Mouse (Mus musculus): ENCODE data around the gene Utp11. TPM values are rescaled to one million over a fixed set of nuclear protein-coding genes. Genes with fewer than 3 reads are reported as not detected.

Utp11 gene
- total and polyA plus RNA-seq, 2 experiments = 5.5 to 11.6 TPM

GRCm38 (mm10) chr4:124682270-124682669 lies 11.1 kb downstream of the Utp11 start:
- no peak overlapping the region for H3K27ac ChIP-seq (replicated peaks; ENCODE audit: insufficient read depth, low read depth, low read length)
- H3K36me3 ChIP-seq (ENCODE audit: control insufficient read depth, insufficient read depth, low read length) = peaks cover 64% of the 10 kb centered on the region
- no peaks in the 10 kb centered on the region for H3K4me1 ChIP-seq (ENCODE audit: control insufficient read depth, insufficient read depth, low read length)
- H3K9ac ChIP-seq (ENCODE audit: low read depth, low read length) = no peak overlapping the region
- H3K27me3 ChIP-seq (ENCODE audit: control insufficient read depth, insufficient read depth, low read length) = no peaks in the 10 kb centered on the region
- no peak overlapping the region for H3K4me3 ChIP-seq (ENCODE audit: insufficient read depth, low read depth, low read length)
- DNase-seq (ENCODE audit: extremely low read depth, low read depth, low spot score) = peak; percentile 18
- TF ChIP-seq CTCF (IDR thresholded peaks at IDR 0.05; ENCODE audit: low read depth, low read length) = no peak
- no peak for TF ChIP-seq POLR2A (IDR thresholded peaks at IDR 0.05; ENCODE audit: extremely low read depth, insufficient read depth, low read length)
- 64% methylated on average over 7 of the region's 7 CpGs for WGBS
- no peaks in the 10 kb centered on the region; the same call in 1 of the 2 replicates for H3K79me2 ChIP-seq (ENCODE audit: control insufficient read depth, insufficient read depth, low read length)

GRCm38 (mm10) chr4:124675958-124676357 lies 17.4 kb downstream of the Utp11 start:
- Histone ChIP-seq H3K79me2 (ENCODE audit: control insufficient read depth, insufficient read depth, low read length) (no peaks in the 10 kb centered on the region), H3K27ac (replicated peaks; ENCODE audit: insufficient read depth, low read depth, low read length) (no peak overlapping the region), H3K27me3 (ENCODE audit: control insufficient read depth, insufficient read depth, low read length) (no peaks in the 10 kb centered on the region), H3K4me1 (ENCODE audit: control insufficient read depth, insufficient read depth, low read length) (no peaks in the 10 kb centered on the region), H3K36me3 (ENCODE audit: control insufficient read depth, insufficient read depth, low read length) (peaks cover 20% of the 10 kb centered on the region), H3K4me3 (ENCODE audit: insufficient read depth, low read depth, low read length) (no peak overlapping the region), H3K9ac (ENCODE audit: low read depth, low read length) (no peak overlapping the region)
- TF ChIP-seq POLR2A (IDR thresholded peaks at IDR 0.05; ENCODE audit: extremely low read depth, insufficient read depth, low read length) (no peak), CTCF (IDR thresholded peaks at IDR 0.05; ENCODE audit: low read depth, low read length) (no peak)
- no peak for DNase-seq (ENCODE audit: extremely low read depth, low read depth, low spot score)
- 91% methylated on average over 6 of the region's 6 CpGs for WGBS

GRCm38 (mm10) chr4:124675037-124675436 lies 18.4 kb downstream of the Utp11 start:
- no peak for DNase-seq (ENCODE audit: extremely low read depth, low read depth, low spot score)
- Histone ChIP-seq H3K4me3 (ENCODE audit: insufficient read depth, low read depth, low read length) (no peak overlapping the region), H3K79me2 (ENCODE audit: control insufficient read depth, insufficient read depth, low read length) (no peaks in the 10 kb centered on the region), H3K36me3 (ENCODE audit: control insufficient read depth, insufficient read depth, low read length) (peaks cover 12% of the 10 kb centered on the region), H3K27ac (replicated peaks; ENCODE audit: insufficient read depth, low read depth, low read length) (no peak overlapping the region), H3K27me3 (ENCODE audit: control insufficient read depth, insufficient read depth, low read length) (no peaks in the 10 kb centered on the region), H3K9ac (ENCODE audit: low read depth, low read length) (no peak overlapping the region), H3K4me1 (ENCODE audit: control insufficient read depth, insufficient read depth, low read length) (no peaks in the 10 kb centered on the region)
- TF ChIP-seq POLR2A (IDR thresholded peaks at IDR 0.05; ENCODE audit: extremely low read depth, insufficient read depth, low read length) (no peak), CTCF (IDR thresholded peaks at IDR 0.05; ENCODE audit: low read depth, low read length) (peak; percentile 88)
- 5% methylated on average over 4 of the region's 4 CpGs for WGBS

- 75% methylated on average over 17 of the region's 17 CpGs for WGBS
- Histone ChIP-seq H3K9ac (ENCODE audit: low read depth, low read length) (no peak overlapping the region), H3K79me2 (ENCODE audit: control insufficient read depth, insufficient read depth, low read length) (no peaks in the 10 kb centered on the region), H3K36me3 (ENCODE audit: control insufficient read depth, insufficient read depth, low read length) (peaks cover 10% of the 10 kb centered on the region), H3K27me3 (ENCODE audit: control insufficient read depth, insufficient read depth, low read length) (no peaks in the 10 kb centered on the region), H3K4me1 (ENCODE audit: control insufficient read depth, insufficient read depth, low read length) (no peaks in the 10 kb centered on the region), H3K27ac (replicated peaks; ENCODE audit: insufficient read depth, low read depth, low read length) (no peak overlapping the region), H3K4me3 (ENCODE audit: insufficient read depth, low read depth, low read length) (no peak overlapping the region)
- TF ChIP-seq CTCF (IDR thresholded peaks at IDR 0.05; ENCODE audit: low read depth, low read length) = no peak
- DNase-seq (ENCODE audit: extremely low read depth, low read depth, low spot score) = no peak
These were observed 18.9 kb downstream of the Utp11 start for GRCm38 (mm10) chr4:124674334-124675032.

GRCm38 (mm10) chr4:124672347-124673320 lies 20.8 kb downstream of the Utp11 start:
- 18% methylated on average over 31 of the region's 31 CpGs for WGBS
- Histone ChIP-seq H3K4me1 (ENCODE audit: control insufficient read depth, insufficient read depth, low read length) (no peaks in the 10 kb centered on the region), H3K27me3 (ENCODE audit: control insufficient read depth, insufficient read depth, low read length) (no peaks in the 10 kb centered on the region), H3K27ac (replicated peaks; ENCODE audit: insufficient read depth, low read depth, low read length) (no peak overlapping the region), H3K79me2 (ENCODE audit: control insufficient read depth, insufficient read depth, low read length) (no peaks in the 10 kb centered on the region), H3K4me3 (ENCODE audit: insufficient read depth, low read depth, low read length) (no peak overlapping the region), H3K9ac (ENCODE audit: low read depth, low read length) (no peak overlapping the region), H3K36me3 (ENCODE audit: control insufficient read depth, insufficient read depth, low read length) (peaks cover under 1% of the 10 kb centered on the region; the same call in 1 of the 2 replicates)
- DNase-seq (ENCODE audit: extremely low read depth, low read depth, low spot score) = no peak
- TF ChIP-seq POLR2A (IDR thresholded peaks at IDR 0.05; ENCODE audit: extremely low read depth, insufficient read depth, low read length) = no peak
- no peak for TF ChIP-seq CTCF (IDR thresholded peaks at IDR 0.05; ENCODE audit: low read depth, low read length)
